Mouse (Mus musculus) heart, adult 11 months (tissue): ENCODE measurements around the gene Actn4.
A peak's percentile ranks its signal among the peaks of the same experiment; 100 is the strongest.

Source experiments
- DNase-seq: peaks from one replicate; pipeline ENCODE4 v3.0.0; 2022

Actn4 gene

DNA sequence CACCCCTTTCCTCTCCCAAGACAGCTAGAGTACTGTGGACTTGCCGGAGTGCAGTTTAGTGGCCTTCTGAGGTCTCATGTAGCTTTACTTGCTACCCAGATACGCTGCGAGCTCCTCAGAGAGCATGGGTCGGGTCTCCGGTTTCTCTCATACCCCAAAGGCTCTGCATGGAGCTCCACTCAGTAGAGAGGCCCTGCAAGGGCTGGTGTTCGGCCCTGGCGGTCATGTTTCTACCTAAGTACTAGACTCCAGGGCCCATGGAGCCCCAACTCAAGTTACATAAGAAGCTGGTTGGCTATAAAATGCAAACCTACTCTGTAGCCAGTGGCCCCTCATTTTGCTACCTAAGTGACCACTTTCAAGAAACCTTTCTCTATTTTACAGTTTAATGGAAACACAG is 13.4 kb downstream of the Actn4 start:
- peak; percentile 89 for DNase-seq

DNA sequence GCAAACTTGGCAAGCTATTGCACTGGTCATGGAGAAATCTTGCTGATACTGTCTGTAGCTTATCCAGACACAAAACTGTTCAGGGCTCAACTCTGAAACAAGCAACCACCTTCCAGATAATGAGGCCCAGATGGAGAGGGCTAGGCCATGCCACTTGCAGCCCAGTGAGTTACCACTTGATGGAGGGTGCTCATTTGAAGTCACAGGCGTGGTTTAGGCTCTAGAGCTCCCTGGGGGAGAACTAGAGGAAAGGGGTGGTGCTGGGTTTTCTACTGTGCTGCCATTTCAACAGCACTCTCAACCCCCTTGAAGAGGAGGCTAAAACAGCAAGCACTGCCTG is 15.9 kb downstream of the Actn4 start:
- DNase-seq = no peak

DNA sequence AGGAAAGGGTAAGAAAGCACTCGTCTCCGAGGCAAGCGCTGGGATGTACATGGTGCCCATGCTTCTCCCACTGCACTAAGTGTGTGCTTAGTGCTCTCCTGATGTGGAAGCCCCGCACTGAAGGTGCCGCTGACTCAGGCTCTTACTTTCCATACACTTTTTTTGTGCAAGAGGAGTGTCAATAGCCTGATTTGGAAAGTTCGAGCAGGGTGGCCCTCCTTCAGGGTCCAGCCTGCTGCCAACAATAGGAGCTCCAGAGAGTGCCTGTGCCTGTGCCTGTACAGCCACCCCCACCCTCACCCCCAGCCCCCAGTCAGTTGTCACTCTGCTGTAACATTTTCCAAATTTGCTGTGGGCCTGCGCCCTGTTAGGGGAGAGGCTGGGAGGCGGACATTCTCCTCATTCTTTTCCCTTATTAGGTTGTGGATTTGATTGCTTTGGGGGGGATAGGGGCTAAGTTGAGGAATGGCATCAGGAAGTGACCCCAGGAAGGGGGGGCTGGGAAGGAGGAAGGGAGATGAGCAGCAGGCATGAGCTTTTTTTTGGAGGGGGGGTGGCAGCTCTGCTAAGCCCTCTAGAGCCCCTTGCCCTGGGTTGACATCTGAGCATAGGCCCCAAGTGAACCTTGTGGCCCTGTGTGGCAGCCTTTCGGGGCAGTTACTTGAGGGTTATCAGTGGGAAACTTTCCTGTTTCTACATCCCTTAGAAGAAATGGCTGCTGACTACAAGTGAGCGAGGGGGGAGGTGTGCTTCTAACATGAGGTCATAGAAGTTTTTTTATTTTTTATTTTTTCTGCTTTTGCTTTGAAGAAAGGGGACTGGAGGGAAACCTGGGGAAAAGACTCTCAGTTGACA is 16.5 kb downstream of the Actn4 start:
- DNase-seq = peak; percentile 97

DNA sequence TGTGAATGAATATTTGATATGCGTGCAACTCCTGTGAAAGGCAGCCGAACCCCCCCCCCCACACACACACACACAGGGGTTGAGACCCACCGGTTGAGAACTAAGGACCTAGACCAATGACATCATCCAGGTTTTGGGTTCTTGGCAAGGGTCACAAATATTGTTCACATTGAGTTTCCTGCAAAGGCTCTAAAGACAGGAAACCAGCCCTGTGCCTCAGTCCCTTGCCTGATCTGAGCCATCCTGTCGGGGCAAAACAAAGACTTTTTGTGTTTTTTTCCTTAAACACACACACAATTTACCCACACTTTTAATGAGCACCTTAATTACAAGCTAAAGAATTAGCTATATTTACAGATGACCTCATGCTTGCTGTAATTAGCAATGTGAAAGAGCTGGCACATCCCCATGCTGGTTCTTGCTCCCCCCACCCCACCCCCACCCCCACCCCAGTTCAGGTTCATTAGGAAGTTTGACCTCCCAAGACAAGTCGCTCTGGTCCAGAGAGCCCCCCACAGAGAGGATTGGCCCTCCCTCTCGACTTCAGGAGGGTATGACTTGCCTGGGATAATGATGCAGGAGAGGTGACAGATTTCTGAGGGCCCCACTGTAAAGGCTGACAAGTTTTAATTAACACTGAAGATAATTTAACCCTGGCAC is 17.3 kb downstream of the Actn4 start:
- DNase-seq = peak; percentile 94

DNA sequence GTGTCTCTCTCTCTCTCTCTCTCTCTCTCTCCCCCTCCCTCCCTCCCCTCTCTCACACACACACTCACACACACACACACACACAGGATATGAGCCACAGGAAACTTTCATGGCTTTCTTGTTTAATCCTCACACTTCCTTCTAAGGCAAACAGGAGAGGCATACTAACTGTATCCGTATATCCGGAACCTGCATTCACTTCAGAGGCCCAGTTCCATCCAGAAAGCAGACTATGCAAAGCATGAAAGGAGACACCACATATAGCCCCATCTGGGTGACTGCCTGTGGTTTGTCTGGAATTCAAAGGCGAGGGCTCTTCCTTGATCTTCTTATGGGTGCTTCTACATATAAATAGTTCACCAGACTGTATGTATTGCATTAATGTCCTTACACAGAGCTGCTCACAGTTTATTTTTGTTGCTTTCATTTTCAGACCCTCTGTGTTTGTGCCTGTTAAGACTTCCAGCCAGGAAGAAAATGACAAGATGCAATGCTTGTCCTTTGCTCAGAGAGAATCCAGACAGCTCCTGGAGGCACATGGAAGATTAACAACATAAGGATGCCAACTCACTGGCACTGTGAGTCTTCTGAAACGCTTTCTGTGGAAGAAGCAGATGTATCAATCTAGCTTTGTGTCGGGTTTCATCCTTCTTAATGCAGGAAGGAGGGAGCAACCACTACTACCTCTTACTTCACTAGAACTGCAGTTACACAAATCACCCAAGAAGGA is 18.5 kb downstream of the Actn4 start:
- DNase-seq = no peak

DNA sequence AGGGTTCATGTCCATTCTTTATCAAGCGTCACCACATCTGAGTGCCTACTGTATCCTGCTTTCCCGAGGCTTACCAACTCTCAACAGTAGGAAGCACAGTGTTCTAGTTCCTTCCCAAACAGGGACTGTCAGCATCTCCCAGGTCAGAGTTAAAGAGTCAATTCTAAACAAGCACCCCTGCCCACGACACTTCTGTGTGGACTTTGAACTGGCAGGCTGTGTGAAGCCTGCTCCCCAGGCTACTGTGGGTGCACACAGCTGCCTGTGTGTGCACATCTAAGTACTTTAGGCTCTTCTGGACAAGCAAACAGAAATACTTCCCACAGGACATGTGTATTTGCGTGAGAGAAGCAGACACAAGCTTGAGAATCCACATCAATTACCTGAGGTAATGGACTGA is 20.6 kb downstream of the Actn4 start:
- DNase-seq = no peak

DNA sequence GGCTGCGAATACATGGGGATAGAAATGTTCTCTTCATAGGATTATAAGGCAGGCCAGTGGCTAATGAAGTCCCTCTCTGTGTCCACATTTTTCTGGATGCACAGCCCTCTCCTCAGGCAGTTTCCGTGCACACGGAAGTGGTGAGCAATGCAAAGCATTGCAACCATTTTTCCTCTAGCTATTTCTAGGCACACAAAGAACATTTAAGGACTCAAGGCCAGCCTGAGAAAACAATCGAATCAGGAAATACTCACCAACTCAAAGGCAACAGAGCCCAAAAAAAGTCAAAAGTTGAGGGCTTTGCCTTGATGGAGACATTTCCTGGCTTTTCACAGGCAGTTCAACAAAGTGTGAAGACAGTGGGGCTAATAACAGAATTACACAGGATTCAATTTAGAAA is 21.0 kb downstream of the Actn4 start:
- DNase-seq = peak; percentile 92

DNA sequence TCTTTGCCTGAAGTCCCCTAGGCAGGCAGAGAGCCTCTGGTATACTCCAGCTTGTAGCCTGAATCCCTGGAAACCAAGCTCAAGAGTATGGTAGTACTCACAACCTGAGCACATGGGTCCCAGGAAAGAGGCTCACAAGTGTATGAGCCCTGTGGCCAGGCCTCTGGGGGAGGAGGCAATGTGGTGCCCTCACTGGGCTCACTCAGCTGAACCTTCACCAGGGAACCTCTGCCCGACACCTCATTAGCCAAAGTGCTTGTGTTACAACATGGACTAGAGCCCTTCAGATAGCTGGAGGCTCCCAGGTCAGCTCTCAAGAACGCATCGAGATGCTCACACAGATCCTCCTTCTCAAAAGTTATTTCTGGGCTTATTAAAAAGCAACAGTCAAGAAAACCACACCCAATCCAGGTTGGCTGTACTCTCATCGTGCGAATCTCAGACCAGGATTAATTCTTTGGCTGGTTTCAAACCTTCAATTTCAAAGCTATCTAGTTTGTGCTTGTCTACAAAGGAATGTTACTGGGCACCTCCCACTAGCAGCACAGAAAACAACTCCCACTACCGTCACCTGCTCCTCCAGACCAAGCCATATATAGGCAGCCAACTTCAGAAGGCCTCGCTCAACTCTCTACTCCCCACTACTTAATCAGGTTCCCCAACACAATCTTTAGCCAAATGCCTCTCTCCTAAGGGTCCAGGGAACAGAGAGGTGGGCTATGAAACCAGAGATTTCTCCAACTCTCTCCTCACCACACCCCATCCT is 22.5 kb downstream of the Actn4 start:
- DNase-seq = peak; percentile 92

DNA sequence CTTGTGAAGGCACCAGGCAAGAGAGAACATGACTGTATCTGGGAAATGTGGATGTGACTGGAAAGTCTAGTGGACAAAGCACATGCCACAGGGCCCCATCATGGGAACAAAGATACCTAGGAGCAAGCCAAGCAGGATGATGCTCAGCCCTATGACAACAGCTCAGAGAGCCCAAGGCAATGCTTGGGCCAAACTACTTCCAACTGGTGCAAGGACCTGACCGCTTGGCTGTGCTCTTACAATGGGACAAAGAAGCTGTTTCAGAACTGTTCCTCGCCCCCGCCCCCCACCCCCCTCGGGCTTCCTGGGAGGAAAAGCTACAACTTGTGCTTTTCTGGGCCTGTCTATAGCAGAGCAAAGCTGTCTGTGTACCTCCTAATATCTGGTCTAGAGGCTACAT is 23.5 kb downstream of the Actn4 start:
- peak; percentile 94 for DNase-seq

DNA sequence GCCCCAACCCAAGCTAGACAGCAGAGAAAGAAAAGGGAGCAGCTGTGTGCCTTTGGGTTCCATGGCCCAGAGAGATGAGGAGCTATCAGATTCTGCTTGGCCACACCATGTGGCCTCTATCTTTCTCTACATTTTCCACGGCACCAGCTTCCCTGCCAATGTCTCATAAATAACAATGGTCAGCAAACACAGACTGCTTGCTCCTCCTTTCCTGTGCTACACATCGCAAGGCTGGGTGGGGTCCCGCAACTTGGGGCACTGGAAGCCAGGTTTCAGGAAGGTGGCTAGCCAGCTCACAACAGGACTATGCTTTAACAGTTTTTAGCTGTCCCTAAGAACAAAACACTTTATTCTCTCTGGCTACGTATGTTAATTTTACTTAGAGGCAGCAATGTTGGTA is 25.4 kb downstream of the Actn4 start:
- peak; percentile 95 for DNase-seq

DNA sequence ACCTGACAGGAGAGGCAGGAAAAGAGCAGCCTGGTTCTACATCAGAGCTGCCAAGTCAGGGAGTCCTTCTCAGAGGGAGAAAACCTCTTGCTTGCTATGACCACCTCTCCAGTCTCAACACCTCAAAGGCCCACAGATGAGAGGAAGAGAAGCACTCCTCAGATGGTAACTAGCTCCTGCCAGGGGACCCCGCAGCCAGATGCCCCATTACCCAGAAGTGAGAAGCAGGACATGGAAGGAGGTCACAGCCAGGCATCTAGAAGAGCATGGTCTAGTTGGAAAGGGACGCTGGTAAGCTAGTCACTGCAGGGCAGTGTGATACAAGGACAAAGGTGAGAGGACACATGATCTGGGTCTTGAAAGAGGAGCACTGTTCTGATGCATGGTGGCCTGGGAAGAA is 28.3 kb downstream of the Actn4 start:
- peak; percentile 91 for DNase-seq

DNA sequence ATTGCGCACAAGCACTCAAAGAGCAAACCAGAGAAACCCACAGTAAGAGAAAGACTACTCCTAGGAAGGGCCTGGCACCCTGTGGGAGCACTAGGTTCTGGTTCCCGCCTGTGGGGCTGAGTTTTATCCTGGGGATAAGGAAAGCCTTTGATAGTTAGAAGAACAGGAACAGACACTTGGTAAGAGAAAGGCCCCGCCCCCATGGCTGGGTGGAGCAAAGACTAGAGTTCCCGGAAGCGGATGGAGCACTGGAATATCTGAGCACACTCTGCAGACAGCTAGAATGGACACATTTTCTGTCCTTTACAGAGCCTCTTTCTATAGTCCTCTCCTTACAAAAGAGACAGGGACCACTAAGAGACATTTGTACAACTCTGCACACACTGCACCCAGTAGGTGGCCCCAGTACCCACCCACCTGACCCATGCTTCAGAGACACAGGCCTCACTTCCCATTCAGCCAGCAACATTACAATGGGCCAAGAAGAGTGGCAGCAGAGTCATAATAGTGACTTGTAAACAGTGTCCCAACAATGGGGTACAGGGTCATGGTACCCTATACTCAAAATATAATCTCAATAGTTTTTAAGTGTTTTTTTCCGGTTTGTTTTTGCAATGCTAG is 29.6 kb downstream of the Actn4 start:
- peak; percentile 93 for DNase-seq

DNA sequence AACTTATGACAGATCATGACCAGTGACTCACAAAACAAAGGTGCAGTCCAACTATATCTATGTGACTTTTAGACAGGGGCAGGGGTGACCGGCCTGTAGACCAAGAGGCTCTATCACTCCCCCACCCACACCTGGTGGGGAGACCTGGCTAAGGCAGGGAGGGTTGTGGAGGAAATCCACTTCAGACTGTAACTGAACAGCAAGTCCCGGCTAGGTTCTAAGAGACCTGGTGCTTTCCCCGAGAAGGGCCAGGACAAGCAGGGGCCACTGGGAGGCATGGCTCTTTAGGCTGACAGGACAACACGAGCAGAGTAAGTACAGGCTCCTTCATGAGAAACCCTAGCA is 30.5 kb downstream of the Actn4 start:
- DNase-seq = no peak

DNA sequence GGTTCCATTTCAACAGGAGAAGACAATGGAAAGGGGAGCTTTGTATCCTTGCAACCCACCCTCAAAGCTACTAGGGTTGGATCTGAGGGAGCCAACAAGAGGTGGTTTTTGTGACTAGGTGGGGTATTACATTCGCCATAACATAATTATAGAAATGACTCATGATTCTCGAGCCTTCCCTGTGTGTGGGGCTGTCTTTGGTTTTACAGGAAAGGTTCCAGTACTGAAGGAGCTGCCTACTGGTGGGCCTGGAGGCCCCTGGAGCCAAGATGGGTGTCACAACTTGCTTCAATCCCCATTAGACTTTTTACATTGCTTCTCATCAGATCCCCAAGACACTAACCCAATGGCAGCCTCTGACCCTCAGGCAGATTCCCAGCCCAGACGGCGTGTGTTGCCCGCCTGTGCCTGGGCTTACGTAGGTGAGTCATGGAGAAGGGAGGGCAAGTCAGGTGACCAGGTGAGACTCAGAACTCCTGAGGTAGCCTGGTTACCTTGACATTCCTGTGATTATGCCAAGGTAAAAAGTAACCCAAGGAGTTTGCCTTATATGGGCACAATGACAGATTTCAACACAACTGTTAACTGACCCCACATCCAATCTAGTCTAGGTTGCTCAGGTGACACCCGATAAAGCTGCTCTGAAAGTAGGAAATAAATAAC is 31.0 kb downstream of the Actn4 start:
- DNase-seq = no peak

DNA sequence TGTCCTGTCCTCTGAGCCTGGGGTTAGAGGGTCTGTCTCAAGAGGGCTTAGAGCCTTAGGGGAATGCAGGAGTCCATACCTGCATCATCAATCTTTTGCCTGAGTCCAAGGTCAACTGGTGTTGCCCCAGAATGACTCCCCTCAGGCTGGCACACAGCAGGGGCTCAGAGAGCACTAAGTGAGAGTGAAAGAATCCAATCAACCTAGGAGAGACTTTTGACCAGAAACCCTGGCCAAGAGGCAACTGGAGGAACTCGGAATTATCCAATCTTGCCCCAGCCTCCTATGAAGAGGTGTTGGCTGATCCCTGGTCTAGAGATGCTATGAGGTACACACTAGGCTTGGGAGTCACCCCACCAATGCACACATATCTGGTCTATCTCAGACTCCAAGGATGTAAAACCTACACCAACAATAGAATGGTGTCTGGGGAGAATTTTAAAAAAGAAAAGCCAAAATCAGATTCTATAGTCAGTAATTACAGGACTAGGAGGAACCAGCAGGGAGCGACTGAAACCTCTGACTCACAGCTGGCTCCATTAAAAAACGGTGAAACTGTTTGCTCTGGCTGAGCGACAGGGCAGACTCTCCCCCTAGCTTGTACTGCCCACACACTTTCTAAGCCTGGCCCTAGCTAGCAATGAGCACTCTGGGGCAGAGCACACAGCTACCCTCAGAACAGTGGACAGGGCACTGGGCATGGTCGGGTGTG is 31.7 kb downstream of the Actn4 start:
- DNase-seq = peak; percentile 92

DNA sequence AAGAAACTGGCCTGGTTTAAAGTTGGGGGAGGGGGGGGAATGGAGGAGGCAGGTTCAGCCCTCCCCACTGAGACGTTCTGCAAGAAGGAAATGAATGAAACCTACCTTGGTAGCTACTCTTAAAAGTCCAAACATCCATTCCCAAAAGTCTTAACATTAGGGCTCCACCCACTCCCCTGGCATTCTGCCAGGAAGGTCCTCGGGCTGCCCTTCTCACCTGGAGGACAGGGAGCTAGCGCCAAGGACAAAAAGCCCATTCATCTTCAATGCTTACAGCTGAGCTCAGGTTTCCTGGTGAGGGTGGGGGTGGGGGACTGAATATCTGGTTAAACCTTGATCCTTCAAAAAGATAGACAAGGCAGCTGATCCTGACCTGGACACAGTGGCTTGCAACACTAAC is 32.8 kb downstream of the Actn4 start:
- no peak for DNase-seq

DNA sequence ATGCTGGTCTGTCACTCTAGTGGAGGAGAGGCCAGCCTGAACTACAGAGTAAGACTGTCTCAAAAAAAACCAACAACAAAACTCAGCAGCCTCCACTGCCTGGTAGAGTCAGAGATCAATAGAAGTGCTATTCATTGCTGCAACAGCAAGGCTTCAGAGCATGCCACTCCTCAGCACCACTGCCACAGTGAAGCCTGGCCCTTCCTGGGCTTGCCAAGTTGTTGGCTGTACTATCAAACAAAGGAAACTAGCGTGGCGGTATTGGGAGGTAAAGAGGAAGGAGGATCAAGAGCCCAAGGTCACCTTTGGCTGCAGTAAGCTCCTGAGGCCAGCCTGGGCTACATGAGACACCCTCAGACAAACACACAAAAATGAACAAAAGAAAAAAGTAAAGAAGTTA is 36.0 kb downstream of the Actn4 start:
- DNase-seq = no peak

DNA sequence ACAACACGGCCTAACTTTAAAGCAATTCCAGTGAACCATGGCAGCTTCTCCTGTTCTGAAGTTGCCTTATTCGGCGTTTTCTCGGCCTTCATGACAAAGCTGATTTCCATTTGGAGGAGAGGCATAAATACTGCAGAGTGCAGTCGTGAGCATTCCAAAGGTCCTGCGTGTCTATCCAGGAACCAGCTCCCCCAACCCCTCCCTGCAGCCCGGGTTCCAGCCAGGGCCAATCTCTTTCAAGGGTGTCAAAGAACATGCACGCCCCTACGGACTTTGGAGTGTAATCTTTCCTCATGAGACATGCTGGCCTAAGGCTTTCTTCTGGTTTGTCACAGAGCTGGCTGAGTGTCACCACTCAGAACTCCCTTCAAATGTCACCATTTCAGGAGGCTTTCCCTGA is 36.8 kb downstream of the Actn4 start:
- peak; percentile 99 for DNase-seq

DNA sequence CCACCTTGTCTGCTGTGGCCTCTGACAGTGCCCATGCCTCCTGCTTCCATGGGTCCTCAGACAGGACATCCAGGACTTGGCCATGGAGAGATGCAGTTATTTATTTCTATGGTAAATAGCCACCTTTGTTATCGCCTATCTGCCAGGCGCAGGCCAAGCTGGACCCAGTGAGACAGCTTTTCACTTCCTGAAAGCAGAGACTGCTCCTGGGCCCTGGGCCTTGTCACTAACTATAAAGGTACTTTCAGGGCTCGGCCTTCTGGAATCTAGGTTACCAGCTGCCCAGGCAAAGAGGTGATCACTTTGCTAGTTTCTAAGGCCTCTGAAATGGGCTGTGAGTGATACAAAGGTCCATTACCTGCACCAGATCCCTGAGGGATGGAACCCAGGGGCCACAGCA is 37.3 kb downstream of the Actn4 start:
- DNase-seq = no peak

DNA sequence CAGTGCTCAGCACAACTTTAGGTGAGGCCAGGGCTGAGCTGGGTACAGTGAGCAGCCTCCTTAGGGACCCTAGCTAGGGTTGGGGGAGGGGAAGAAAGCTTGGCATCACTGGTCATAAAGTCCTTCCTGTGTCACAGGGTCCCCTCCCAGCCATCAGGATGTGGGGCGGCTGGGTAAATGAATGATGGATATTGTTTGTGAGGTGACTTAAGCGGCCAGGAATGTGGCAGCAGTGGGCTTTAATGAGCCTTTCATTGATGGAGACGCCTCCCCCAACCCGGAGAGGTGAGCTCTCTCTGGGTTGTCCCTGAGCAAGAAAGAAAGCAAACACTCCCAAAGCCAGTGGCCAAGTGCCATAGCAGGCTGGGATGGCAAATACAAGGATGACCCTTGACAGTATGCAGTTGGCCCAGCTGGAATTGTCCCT is 38.3 kb downstream of the Actn4 start:
- peak; percentile 98 for DNase-seq

DNA sequence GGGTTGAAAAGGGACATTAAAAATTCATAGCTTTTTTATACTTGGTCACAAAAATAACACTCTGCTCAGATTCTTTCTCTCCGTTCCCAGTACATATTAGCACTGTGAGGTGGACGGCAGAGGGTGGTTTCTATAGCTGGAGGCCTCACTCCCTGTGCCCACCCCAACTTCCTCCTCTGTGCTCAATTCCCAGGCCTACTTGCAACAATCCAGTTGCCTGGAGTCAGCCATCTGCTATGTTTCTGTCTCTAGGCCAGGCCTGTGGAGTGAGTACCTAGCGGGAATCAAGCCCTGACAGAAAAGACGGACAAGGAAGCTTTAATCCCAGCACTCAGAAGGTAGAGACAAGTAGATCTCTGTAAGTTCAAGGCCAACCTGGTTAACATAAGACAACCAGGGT is 39.5 kb downstream of the Actn4 start:
- DNase-seq = no peak
